Mouse (Mus musculus) erythroblast, embryonic 14.5 days (primary cell): ENCODE measurements around the gene Tfdp1.

Experiments used
- GATA1 ChIP-seq: IDR thresholded peaks from 2 replicates; pipeline ENCODE4 v1.6.1; 2012; ENCODE audit warnings: low read length, inconsistent platforms, mixed read lengths
- TAL1 ChIP-seq: IDR thresholded peaks from 3 replicates; pipeline ENCODE4 v1.6.1; 2012; ENCODE audit warnings: low read length, inconsistent platforms, mixed read lengths

DNA sequence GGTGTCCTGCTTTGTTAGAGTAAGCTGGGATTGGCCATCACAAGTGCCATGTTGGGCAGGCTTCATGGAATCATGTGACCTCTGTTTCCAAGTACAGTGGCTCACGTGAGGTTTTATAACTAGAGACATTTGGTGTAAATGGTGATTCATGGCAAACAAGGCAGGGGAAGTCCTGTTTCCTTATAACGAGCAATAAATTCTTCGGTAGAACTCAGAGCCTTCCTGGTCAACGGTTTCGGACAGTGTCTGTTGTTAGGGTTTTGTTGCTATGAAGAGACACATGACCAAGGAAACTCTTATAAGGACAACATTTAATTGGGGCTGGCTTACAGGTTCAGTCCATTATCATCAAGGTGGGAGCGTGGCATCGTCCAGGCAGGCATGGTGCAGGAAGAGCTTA lies 37.5 kb upstream of the Tfdp1 start:
- no peak for TF ChIP-seq TAL1
- no peak for TF ChIP-seq GATA1
